Mouse (Mus musculus) neural tube, embryonic 14.5 days (tissue): ENCODE measurements at regions not wholly inside any gene's neighbourhood (a gene's known extent, or its start where the extent isn't known, plus 50 kb on each side); places are given as distances from the start of the nearest gene placed in this dataset. TPM values are rescaled to one million over a fixed set of nuclear protein-coding genes. Genes with fewer than 3 reads are reported as not detected.

Source experiments
- ATAC-seq: fragments of 200-750 bp; cut with Nextera tagmentation; 2 replicates; pipeline ENCODE4 v1.8.0; 2017; ENCODE audit warnings: low read depth, mild to moderate bottlenecking, moderate TSS enrichment, moderate library complexity
- H3K27ac ChIP-seq: fragments of 300-500 bp; sonication (generic); 2 replicates; pipeline ENCODE4 v1.5.1; 2014; ENCODE audit warnings: low read depth, mild to moderate bottlenecking, control low read depth, low read length, moderate library complexity, mixed read lengths
- H3K27me3 ChIP-seq: fragments of 300-500 bp; sonication (generic); 2 replicates; pipeline ENCODE4 v1.6.1; 2014; ENCODE audit warnings: low read length; ENCODE audit not compliant: control insufficient read depth, insufficient read depth
- H3K36me3 ChIP-seq: fragments of 300-500 bp; sonication (generic); 2 replicates; pipeline ENCODE4 v1.6.1; 2014; ENCODE audit warnings: low read length, mixed read lengths; ENCODE audit not compliant: control insufficient read depth, insufficient read depth
- H3K4me1 ChIP-seq: fragments of 300-500 bp; sonication (generic); 2 replicates; pipeline ENCODE4 v1.6.1; 2014; ENCODE audit warnings: low read length; ENCODE audit not compliant: control insufficient read depth, insufficient read depth
- H3K4me2 ChIP-seq: fragments of 300-500 bp; sonication (generic); 2 replicates; pipeline ENCODE4 v1.6.1; 2014; ENCODE audit warnings: mild to moderate bottlenecking, low read depth, low read length, control low read depth
- H3K4me3 ChIP-seq: fragments of 300-500 bp; sonication (generic); 2 replicates; pipeline ENCODE4 v1.5.1; 2014; ENCODE audit warnings: low read depth, low read length, control low read depth, mixed read lengths
- H3K9ac ChIP-seq: fragments of 300-500 bp; sonication (generic); replicated peaks from 2 replicates; pipeline ENCODE4 v1.6.1; 2014; ENCODE audit warnings: low read depth, mild to moderate bottlenecking, control low read depth, low read length, mixed read lengths
- H3K9me3 ChIP-seq: fragments of 300-500 bp; sonication (generic); 2 replicates; pipeline ENCODE4 v1.6.1; 2016; ENCODE audit warnings: low read length; ENCODE audit not compliant: control insufficient read depth
- WGBS: fragments of 180-500 bp; shearing (Covaris S2); extraction: QIAGEN DNeasy Blood & Tissue Kit; methylation state at CpG from one replicate; pipeline ENCODE4 v1.1.7; 2014; 5-methylcytosine and 5-hydroxymethylcytosine counted together
- microRNA-seq: library from miRNA; unstranded; fragments of <30 nt; microRNA quantifications from one replicate; pipeline ENCODE4, GENCODE M21; 2016

DNA sequence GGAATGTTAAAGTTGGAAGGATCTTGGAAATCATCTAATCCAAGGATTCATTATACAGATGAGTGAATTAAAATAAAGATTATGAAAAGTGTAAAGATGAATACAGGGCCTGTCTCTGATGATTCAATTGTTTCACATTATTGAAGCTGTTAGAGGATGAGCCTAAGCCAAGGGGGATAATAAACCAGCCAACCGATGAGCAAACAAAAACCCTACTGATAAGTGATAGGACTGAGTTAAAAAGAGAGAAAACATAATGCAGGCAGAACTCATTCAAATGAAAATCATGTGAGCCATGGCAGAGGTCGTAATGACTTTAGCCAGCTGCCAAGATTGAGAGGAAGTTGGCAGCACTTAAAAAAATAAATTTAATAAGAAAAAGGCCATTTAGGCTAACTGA lies 772.6 kb downstream of the Hace1 start:
- Histone ChIP-seq H3K4me1 (0 out of 2 replicates have a peak, but pooled peaks cover 2% of the 10 kb centered on the region), H3K4me2 (no peak overlapping the region), H3K9me3 (no peaks in the 10 kb centered on the region), H3K36me3 (no peaks in the 10 kb centered on the region), H3K27ac (peak overlapping the region; percentile 28; the same call in 1 of the 2 replicates), H3K9ac (no peak overlapping the region), H3K27me3 (no peaks in the 10 kb centered on the region), H3K4me3 (no peak overlapping the region)
- peak; percentile 38; the same call in 1 of the 2 replicates for ATAC-seq
- WGBS: 10% methylated on average over 2 of the region's 2 CpGs

DNA sequence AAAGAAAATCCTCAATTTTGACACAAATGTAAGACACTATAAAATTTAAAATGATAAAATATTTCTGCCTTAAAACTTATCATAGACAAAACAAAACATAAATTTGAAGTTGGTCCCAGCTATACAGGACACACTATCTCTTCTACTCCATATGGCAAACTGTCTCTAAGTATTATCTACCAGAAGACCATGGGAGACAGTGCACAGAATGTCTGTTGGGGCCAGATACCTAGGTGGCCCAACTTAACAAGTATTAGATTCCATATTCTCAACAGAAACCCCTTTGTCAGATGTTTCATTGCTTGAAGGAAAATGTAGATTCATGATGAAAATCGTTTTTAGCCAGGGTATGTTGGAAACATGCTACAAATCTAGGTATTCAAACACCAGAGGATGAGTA lies 779.1 kb downstream of the Hace1 start:
- Histone ChIP-seq H3K27me3 (no peaks in the 10 kb centered on the region), H3K9ac (no peak overlapping the region), H3K9me3 (no peaks in the 10 kb centered on the region), H3K4me2 (no peak overlapping the region), H3K4me1 (no peaks in the 10 kb centered on the region), H3K27ac (no peak overlapping the region), H3K4me3 (no peak overlapping the region), H3K36me3 (no peaks in the 10 kb centered on the region)
- no peak for ATAC-seq
- WGBS: 89% methylated on average over 1 of the region's 1 CpGs

DNA sequence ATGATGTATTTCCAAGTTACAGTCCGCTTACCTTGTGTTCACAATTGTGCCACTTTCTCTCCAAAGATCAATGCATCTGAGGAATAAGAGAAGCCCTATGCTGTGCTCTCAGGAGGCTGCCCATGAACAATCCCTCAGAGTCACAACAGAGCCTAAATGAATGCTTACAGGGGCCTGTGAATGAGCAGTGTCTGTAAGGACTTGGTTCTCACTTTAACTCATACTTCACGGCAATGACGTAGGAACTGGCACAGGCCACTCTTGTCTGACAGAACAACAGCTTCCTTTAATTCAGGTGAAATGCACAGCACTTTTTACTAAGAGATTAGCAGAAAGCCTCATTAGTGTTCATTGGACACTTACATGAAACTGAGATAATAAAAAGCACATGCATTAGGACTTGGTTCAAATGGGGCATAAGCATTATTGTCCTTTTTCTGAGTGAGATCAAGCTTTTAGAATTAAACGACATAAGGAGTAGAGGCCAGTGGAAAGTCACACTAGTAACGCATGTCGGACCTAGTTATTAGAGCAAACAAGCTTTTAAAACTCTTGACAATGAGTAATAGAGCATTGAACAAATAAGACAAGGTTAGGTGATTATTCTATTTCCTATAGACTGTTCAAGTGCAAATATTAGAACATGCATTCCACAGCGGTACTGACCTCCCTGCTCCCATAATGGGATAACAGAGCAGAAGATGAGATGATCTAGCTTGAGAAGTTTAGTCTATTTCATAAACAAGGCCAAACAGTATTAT lies 796.3 kb downstream of the Hace1 start:
- 62% methylated on average over 7 of the region's 7 CpGs for WGBS
- no peak overlapping the region for H3K9ac ChIP-seq
- no peaks in the 10 kb centered on the region for H3K27me3 ChIP-seq
- H3K4me1 ChIP-seq: no peaks in the 10 kb centered on the region
- no peak overlapping the region for H3K4me3 ChIP-seq
- no peak for ATAC-seq
- H3K36me3 ChIP-seq: no peaks in the 10 kb centered on the region
- no peak overlapping the region for H3K4me2 ChIP-seq
- no peaks in the 10 kb centered on the region for H3K9me3 ChIP-seq
- no peak overlapping the region for H3K27ac ChIP-seq

DNA sequence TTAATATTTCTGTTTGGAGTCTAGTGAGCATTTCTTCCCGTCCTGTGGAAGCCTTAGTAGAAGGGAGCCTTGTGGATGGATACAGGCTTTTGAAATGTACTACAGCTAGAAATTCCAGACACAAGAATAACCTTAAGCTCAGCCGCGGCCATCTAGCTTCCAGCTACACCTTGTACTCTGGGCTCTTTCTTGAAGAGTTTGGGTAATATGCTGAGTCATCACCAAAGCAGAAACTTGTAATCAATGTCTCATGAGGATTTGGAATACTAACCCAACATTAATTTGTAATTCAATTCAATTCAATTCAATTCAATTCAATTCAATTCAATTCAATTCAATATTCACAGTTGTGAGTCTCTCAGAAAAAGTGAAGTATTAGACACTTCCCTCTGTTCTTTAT lies 797.0 kb downstream of the Hace1 start:
- no peak for ATAC-seq
- H3K9ac ChIP-seq: no peak overlapping the region
- H3K4me1 ChIP-seq: no peaks in the 10 kb centered on the region
- no peaks in the 10 kb centered on the region for H3K36me3 ChIP-seq
- no peaks in the 10 kb centered on the region for H3K27me3 ChIP-seq
- no peak overlapping the region for H3K4me3 ChIP-seq
- H3K4me2 ChIP-seq: no peak overlapping the region
- no peaks in the 10 kb centered on the region for H3K9me3 ChIP-seq
- no peak overlapping the region for H3K27ac ChIP-seq
- 95% methylated on average over 3 of the region's 3 CpGs for WGBS

DNA sequence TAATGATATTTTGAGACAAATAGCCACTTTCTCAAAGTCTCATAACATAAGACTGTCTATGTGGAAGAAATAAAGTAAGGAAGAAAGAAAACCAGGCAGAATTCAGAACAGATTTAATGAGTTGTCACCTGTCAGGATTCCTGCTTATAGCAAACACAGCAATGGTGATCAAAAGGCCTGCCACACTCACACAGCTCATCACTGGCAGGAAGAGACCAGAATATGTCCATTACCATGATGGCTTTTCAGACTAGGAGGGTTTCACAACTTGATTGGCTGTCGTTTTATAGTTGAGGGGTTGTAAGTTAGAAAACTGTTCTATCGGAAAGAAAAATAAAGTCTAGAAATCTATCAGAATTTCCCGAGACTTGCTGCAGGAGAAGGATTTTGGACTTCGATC lies 819.5 kb downstream of the Hace1 start:
- Histone ChIP-seq H3K9ac (no peak overlapping the region), H3K27me3 (no peaks in the 10 kb centered on the region), H3K4me3 (no peak overlapping the region), H3K27ac (no peak overlapping the region), H3K9me3 (no peaks in the 10 kb centered on the region), H3K4me2 (no peak overlapping the region), H3K4me1 (no peaks in the 10 kb centered on the region), H3K36me3 (no peaks in the 10 kb centered on the region)
- 92% methylated on average over 4 of the region's 4 CpGs for WGBS
- ATAC-seq: no peak

DNA sequence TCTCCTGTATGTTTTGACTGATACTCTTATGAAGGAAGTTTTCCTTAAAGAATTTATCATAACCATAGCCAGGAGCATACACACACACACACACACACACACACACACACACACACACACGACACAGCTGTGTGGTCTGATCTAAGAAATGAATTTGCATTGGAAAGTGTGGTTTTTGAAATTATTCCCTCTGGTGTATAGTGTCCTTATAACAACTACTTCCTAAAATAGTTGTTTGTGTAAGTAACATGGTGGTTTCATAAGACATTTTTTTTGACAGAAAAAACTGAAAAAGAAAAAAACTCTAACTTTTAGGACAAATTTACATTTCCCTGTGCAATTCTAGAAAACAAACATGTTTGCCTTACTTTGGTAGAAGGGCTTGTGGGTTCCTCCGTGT lies 826.3 kb downstream of the Hace1 start:
- Histone ChIP-seq H3K27ac (no peak overlapping the region), H3K4me1 (no peaks in the 10 kb centered on the region), H3K27me3 (no peaks in the 10 kb centered on the region), H3K36me3 (no peaks in the 10 kb centered on the region), H3K4me3 (no peak overlapping the region), H3K9ac (no peak overlapping the region), H3K9me3 (no peaks in the 10 kb centered on the region), H3K4me2 (no peak overlapping the region)
- WGBS: 61% methylated on average over 2 of the region's 2 CpGs
- ATAC-seq: no peak

Small RNAs in the stretch of these regions (microRNA-seq; reads per million reads assigned to microRNA genes)
- not detected for gene Gm27410
